ENCODE assay signal across 36 mouse cellular contexts in the genomic region with DNA sequence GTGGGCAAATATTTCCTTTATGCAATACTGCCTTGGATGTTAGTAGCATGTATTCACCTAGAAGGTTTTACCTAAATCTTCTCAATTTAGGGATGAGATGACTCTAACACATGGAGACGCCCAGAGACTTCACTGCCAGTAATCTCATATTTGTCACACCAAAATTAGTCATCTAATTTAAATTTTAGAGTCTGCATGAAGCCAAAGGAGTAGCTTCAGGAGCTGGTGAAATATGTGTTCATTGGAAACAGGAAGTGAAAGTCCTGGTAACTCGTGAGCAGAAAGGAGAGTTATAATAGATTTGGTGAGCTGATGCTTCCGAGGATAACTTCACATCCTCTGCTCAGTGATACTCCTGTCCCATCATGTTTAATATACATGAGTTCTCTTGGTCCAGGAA. TPM values are rescaled to one million over a fixed set of nuclear protein-coding genes. Genes with fewer than 3 reads are reported as not detected.
DNase-seq lines count a peak whose midpoint lies in the region; ATAC-seq and TF ChIP-seq lines count a peak whose summit lies in the region.
"Had no signal": no experiment of that assay in that cellular context is flagged by ENCODE, and none has a peak within 500 bp of the region (broad histone marks: within the 10 kb centered on the region; RNA-seq: fewer than 3 reads in every experiment).

No protein-coding gene starts in this region.

- no peaks in the 10 kb centered on the region for H3K4me1 ChIP-seq in lung, adult 2 months (ENCODE audit: control insufficient read depth, insufficient read depth, low read length)
- H3K4me1 ChIP-seq: heart, embryonic 12.5 days had no signal

- DNase-seq in lung, postnatal 25 days (ENCODE audit: low spot score), result peak; percentile 32
- no peak for DNase-seq in lung, adult 2 months
- peak; percentile 49 for DNase-seq in CD4-positive helper T cell, adult 2 months (ENCODE audit: low read depth, low spot score)
- DNase-seq in c-Kit-positive CD71-negative TER-119-negative erythroid progenitor cells, embryonic 14.5 days (ENCODE audit: low read depth), result peak; percentile 25
- DNase-seq in kidney, adult 18-20 months, result no peak
- no peak for DNase-seq in c-Kit-positive CD71-positive TER-119-positive erythroid progenitor cells, embryonic 14.5 days (ENCODE audit: low spot score)
- DNase-seq in cerebellum, adult 9-11 months, result no peak
- DNase-seq: adrenal gland, adult 2 months; cerebellum, adult 9-10 months; heart, postnatal 10 days; kidney, adult 11 months; liver; retina, postnatal 1 day had no signal

- H3K4me3 ChIP-seq in lung, adult 2 months (replicated peaks; ENCODE audit: extremely low read depth, low read depth, low read length), result no peak overlapping the region
- H3K4me3 ChIP-seq: forebrain, embryonic 10.5 days; heart, embryonic 12.5 days; hindbrain, embryonic 10.5 days; limb, embryonic 10.5 days; liver, embryonic 15.5 days; midbrain, embryonic 15.5 days; myocyte; neural tube, embryonic 13.5 days had no signal

- 56% methylated on average over 3 of the region's 3 CpGs for WGBS in lung, adult 2 months

- peak; percentile 27 for ATAC-seq in megakaryocyte progenitor cell, adult 5-6 weeks (replicated peaks; ENCODE audit: poor library complexity)
- ATAC-seq: hindbrain, postnatal 0 days; lung, postnatal 0 days; midbrain, embryonic 15.5 days; Patski had no signal

- TF ChIP-seq CTCF in lung, adult 2 months (IDR thresholded peaks at IDR 0.05; ENCODE audit: insufficient read depth, low read length), result no peak

- no peak for TF ChIP-seq POLR2A in lung, adult 2 months (IDR thresholded peaks at IDR 0.05; ENCODE audit: borderline replicate concordance, extremely low read depth, low read depth, low read length)

RNA-seq across cellular contexts. Expression of gene Lpxn, which starts 5.1 kb away (rescaled TPM):
- 3.8 and 6.1 TPM in 2 replicates for polyA plus RNA-seq in lung, adult 2 months (2012; rRNA removed)
- total RNA-seq in megakaryocyte progenitor cell, adult 5-6 weeks (2015), result 4.6 and 9.2 TPM in 2 replicates
- 5.1 and 6.2 TPM in 2 replicates for total RNA-seq in megakaryocyte progenitor cell, adult 5-6 weeks (2017)

RNA-seq across cellular contexts. Expression of gene Zfp91, which starts 5.1 kb away (rescaled TPM):
- polyA plus RNA-seq in lung, adult 2 months (2012; rRNA removed), result 10.9 and 14.7 TPM in 2 replicates
- 70.4 and 79.9 TPM in 2 replicates for total RNA-seq in megakaryocyte progenitor cell, adult 5-6 weeks (2015)
- total RNA-seq in megakaryocyte progenitor cell, adult 5-6 weeks (2017), result 85.2 and 92.8 TPM in 2 replicates

RNA-seq across cellular contexts. Expression of gene Cntf, which starts 35.6 kb away (rescaled TPM):
- 0.70 and 1.0 TPM in 2 replicates for polyA plus RNA-seq in lung, adult 2 months (2012; rRNA removed)
- 5.2 and 5.9 TPM in 2 replicates for total RNA-seq in megakaryocyte progenitor cell, adult 5-6 weeks (2015)
- total RNA-seq in megakaryocyte progenitor cell, adult 5-6 weeks (2017), result 1.1 and 3.0 TPM in 2 replicates
- polyA plus RNA-seq: adrenal gland, adult 2 months had no signal

RNA-seq across cellular contexts. Expression of gene Gm5244, which starts 45.4 kb away (rescaled TPM):
- polyA plus RNA-seq in lung, adult 2 months (2012; rRNA removed), result not detected in 2 replicates
- total RNA-seq in megakaryocyte progenitor cell, adult 5-6 weeks (2015), result not detected in 2 replicates
- not detected in 2 replicates for total RNA-seq in megakaryocyte progenitor cell, adult 5-6 weeks (2017)
- total RNA-seq: adrenal gland, adult 2 months; ES-E14; gastrocnemius, adult 8-10 months; heart, postnatal 10 days; hindbrain, postnatal 0 days; layer of hippocampus, adult 18-20 months; layer of hippocampus, postnatal 14 days; left cerebral cortex, adult 8-10 months; megakaryocyte-erythroid progenitor cell, adult 5-6 weeks had no signal
- polyA plus RNA-seq: adrenal gland, adult 2 months; C2C12; embryonic facial prominence, embryonic 11.5 days; forebrain, embryonic 10.5 days; gonadal fat pad, adult 2 months; heart, embryonic 12.5 days; hindbrain, embryonic 10.5 days; hindbrain, postnatal 0 days; kidney, postnatal 0 days; limb, embryonic 10.5 days; liver, embryonic 15.5 days; lung, postnatal 0 days; midbrain, embryonic 15.5 days; myocyte; neural tube, embryonic 13.5 days; Patski; urinary bladder, adult 2 months had no signal

RNA-seq across cellular contexts. Expression of gene Olfr1444, which starts 56.0 kb away (rescaled TPM):
- not detected in 2 replicates for polyA plus RNA-seq in lung, adult 2 months (2012; rRNA removed)
- total RNA-seq in megakaryocyte progenitor cell, adult 5-6 weeks (2015), result not detected in 2 replicates
- total RNA-seq in megakaryocyte progenitor cell, adult 5-6 weeks (2017), result not detected in 2 replicates
- total RNA-seq: adrenal gland, adult 2 months; ES-E14; gastrocnemius, adult 8-10 months; heart, postnatal 10 days; hindbrain, postnatal 0 days; layer of hippocampus, adult 18-20 months; layer of hippocampus, postnatal 14 days; left cerebral cortex, adult 8-10 months; megakaryocyte-erythroid progenitor cell, adult 5-6 weeks had no signal
- polyA plus RNA-seq: adrenal gland, adult 2 months; C2C12; embryonic facial prominence, embryonic 11.5 days; forebrain, embryonic 10.5 days; gonadal fat pad, adult 2 months; heart, embryonic 12.5 days; hindbrain, embryonic 10.5 days; hindbrain, postnatal 0 days; kidney, postnatal 0 days; limb, embryonic 10.5 days; liver, embryonic 15.5 days; lung, postnatal 0 days; midbrain, embryonic 15.5 days; myocyte; neural tube, embryonic 13.5 days; Patski; urinary bladder, adult 2 months had no signal

Comparison
In these comparisons a context has a peak if more than half of its experiments do, and no peak if none do; other contexts are left out.
1. DNase-seq: peak in lung, postnatal 25 days (single experiment), CD4-positive helper T cell, adult 2 months (single experiment) and c-Kit-positive CD71-negative TER-119-negative erythroid progenitor cells, embryonic 14.5 days (single experiment); none in lung, adult 2 months (single experiment), kidney, adult 18-20 months (single experiment), c-Kit-positive CD71-positive TER-119-positive erythroid progenitor cells, embryonic 14.5 days (single experiment) and cerebellum, adult 9-11 months (single experiment).